Mouse (Mus musculus) spleen, postnatal 4 days (tissue): ENCODE results near the gene Eva1a.

Experiments used
- DNase-seq, 2 experiments: peaks; one replicate each; pipeline ENCODE4 v3.0.0; 2022; ENCODE audit warnings: low spot score in 2 of 2

The Eva1a gene

DNA sequence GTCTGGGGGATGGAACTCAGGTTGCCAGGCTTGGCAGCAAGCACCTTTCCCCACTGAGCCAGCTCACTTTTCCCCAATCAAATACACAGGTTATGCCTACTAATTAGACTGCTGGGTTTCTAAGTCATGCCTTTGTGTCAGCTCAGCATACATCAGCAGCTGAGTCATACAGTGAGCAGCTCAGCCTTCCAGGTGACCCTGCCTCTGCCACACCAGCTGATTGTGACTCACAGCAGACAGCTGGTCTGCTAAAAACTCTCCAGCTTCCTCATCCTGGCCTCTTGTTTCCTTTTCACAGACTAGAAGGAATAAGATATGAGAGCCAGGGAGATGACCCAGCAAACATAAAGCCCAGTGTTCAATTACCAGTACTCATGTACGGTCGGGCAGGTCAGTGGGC lies 84.3 kb downstream of the Eva1a start:
- peak in 1 of 2 experiments; percentile 34 for DNase-seq

DNA sequence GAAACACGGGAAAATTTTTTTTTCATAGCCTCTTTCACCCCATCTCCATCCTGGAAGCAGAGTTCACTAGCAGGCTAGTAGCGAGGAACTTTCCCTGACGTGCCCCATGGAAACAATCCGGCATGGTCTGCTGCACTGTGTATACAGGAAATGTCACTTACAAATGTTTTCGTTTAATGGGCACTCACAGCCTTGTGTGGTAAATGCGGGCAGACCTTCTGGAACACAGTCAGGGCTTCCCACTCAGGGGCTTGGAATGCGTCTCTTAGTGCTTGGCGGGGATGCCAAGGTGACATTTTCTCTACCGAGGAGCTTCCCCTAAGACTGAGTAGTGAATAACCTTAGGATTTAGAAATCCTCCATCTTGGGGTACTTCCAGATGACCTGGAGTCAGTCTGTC lies 87.0 kb downstream of the Eva1a start:
- no peak for DNase-seq

DNA sequence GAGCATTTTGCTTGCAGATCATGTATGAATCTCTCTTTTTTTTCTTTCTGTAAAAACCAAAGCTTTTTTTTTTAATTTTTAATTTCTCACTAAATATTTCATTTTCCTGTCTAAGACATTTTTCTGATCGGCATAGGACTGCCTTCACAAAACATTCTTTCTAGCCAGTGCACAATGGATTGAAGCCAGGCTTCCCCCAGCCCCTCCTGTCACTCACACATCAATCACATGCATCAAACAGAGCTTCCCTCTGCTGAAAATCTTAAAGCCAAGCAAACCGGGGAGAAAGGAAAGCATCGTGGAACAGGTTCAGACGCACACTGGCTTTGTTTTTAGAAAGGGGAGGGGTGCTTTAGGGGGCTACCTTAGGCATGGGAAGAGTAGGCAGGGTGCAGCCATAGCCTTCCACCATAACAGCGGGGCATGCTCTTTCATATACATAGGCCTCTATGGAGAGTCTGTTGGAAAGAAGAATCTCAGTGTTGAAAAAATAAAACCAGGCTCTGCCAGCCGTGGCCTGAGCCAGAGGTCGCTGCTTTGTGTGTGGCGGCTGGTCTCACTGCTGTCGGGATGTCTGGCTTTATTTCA lies 88.9 kb downstream of the Eva1a start:
- DNase-seq: no peak

DNA sequence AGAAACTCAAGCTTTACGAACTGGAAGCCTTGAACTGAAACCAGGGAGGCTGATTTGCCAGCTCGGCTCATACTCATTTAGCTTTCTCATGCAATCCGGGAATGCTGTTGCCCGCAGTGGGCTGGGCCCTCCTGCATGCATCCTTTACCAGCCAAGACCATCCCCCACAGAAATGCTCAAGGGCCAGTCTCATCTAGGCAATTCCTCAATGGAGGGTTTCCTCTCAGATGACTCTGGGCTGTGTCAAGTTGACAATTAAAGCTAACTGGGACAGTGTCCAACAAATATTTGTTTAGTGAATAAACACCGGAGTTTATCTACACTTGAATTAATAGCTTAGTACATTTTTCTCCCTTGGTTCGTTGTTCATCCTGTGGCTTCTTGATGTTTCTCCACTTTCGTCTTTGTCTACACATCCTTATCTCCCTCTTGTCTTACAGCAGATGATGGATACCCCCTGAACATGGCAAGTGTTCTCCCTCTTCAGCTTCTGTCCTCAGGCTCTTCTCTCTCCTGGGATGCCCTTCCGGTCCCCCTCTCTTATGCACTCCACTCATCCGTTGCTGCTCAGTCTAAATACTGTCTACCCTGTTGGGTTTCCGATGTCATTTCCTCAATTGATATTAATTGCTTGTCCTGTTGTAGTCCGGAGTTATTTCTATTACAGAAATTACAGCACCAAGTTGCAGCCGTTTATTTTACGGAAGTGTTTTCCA lies 92.2 kb downstream of the Eva1a start:
- DNase-seq: no peak

DNA sequence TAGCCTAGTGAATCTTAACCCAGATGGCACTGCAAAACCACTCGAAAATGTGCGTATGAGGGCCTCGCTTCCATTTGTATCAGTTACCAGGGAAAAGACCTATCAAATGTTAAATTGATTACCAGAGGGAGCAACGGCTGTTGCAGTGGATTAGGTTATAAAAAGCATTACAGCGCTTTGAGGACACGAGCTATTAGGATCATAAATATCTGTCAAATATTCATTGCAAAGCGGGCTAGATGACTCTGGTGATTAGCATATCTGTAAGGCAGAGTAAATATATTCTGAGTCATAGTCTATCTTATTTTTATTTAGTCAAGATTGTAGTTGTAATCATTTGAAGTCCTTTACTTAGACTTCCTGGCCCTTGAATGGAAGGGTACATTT lies 92.7 kb downstream of the Eva1a start:
- DNase-seq: no peak

DNA sequence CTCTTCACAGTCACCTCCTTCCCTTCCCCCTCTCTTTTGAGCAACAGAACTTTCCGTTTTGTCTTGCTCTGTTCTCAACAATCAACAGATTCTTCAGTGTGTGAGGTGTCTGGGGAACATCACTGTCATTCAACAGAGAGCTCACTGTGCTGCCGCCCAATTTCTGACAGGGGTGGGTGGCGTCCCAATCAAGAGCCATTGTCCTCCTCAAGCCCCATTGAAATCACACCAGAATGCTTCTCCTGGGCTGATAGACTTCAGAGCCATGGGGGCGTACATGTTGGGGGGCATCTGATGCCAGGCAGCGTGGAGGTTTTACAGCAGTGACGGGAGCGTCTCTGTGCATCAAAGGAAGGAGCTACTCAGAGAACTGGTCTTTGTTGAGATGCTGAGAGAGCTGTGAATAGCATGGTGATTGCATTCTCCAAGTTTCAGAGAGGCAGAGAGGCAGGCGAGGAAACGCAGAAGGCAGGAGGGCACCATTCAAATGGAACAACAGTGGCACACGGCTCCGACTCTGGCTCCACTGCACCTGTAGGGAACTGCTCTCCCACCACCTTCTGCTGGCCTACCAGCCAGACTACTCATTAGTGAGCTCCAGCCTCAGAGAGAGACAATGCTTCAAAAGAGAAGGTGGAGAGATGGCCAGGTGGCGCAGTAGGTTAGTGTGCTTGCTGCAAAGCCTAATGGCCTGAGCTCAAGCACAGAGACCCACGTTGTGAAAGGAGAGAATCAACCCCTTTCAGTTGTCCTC lies 95.3 kb downstream of the Eva1a start:
- DNase-seq: no peak
